Mouse (Mus musculus): ENCODE measurements around the gene D630023F18Rik.

Gene D630023F18Rik

DNA sequence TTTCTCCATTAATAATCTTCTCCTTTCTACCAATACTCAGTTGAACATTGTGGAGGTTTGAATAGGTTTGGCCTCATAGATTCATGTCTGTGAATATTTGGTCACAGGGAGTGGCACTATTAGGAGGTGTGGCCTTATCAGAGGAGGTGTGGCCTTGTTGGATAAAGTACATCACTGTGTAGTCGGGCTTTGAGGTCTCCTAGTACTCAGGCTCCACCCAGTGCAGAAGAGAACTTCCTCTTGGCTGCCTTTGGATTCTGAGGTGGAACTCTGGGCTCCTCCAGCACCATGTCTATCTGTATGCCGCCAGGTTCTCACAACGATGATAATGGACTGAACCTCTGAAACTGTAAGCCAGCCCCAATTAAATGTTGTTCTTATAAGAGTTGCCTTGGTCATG is 26.1 kb downstream of the D630023F18Rik start:
- TF ChIP-seq POU5F1 (IDR thresholded peaks at IDR 0.05; ENCODE audit: borderline replicate concordance, low read length) = no peak
- TF ChIP-seq CTCF (conservative IDR thresholded peaks at IDR 0.05; ENCODE audit: low read length) = no peak
- H3K4me3 ChIP-seq (replicated peaks; ENCODE audit: low read length) = no peak overlapping the region
- no peaks in the 10 kb centered on the region for H3K36me3 ChIP-seq (ENCODE audit: insufficient read depth, low read length)
- H3K4me1 ChIP-seq (replicated peaks; ENCODE audit: low read depth, low read length) = no peaks in the 10 kb centered on the region
- no peaks in the 10 kb centered on the region for H3K9me3 ChIP-seq (ENCODE audit: low read length)
- peaks cover under 1% of the 10 kb centered on the region; the same call in 1 of the 2 replicates for H3K27me3 ChIP-seq (ENCODE audit: insufficient read depth, low read length)

DNA sequence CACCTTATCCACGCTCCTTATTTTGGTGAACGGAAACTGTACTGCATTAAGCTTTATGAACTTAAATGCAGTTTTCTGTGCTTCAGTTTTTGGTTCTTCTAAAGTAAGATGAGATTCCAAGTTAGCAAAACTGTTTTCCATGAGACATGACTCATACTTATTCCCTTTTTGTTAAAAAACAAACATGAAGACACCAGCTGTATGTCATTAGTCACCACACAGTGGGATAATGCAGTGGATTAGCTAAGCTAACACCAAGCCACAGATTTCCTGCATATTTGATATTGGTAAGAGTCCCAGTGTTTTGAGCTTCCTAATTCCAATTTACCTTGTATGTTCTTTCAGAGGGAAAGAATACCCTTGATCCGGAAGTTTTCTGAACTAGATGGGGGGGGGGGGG is 31.4 kb downstream of the D630023F18Rik start:
- Histone ChIP-seq H3K4me1 (replicated peaks; ENCODE audit: low read depth, low read length) (no peaks in the 10 kb centered on the region), H3K27me3 (ENCODE audit: insufficient read depth, low read length) (no peaks in the 10 kb centered on the region), H3K4me3 (replicated peaks; ENCODE audit: low read length) (no peak overlapping the region), H3K36me3 (ENCODE audit: insufficient read depth, low read length) (no peaks in the 10 kb centered on the region), H3K9me3 (ENCODE audit: low read length) (no peaks in the 10 kb centered on the region)
- no peak for TF ChIP-seq CTCF (conservative IDR thresholded peaks at IDR 0.05; ENCODE audit: low read length)
- TF ChIP-seq NANOG (IDR thresholded peaks at IDR 0.05; ENCODE audit: borderline replicate concordance, low read length) = no peak
- no peak for TF ChIP-seq POU5F1 (IDR thresholded peaks at IDR 0.05; ENCODE audit: borderline replicate concordance, low read length)

DNA sequence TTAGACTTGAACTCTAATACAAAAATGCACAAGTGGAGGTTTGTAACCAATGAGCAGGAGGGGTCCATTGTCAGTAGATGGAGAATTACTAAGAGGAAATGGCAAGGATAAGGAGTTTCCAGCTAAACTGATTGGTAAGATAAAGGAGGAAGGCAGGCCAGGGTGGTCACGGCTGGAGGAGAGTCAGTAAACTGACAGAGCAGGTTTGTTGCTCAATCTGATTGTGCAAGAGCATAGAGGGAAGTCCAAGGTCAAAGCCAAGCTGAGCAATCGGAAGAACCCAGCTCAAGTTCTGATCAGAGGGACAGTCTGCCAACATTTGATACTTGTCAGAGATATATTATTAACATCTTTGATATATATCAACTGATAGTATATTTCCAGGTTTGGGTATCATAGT is 32.6 kb downstream of the D630023F18Rik start:
- no peaks in the 10 kb centered on the region for H3K36me3 ChIP-seq (ENCODE audit: insufficient read depth, low read length)
- H3K4me3 ChIP-seq (replicated peaks; ENCODE audit: low read length) = no peak overlapping the region
- TF ChIP-seq CTCF (conservative IDR thresholded peaks at IDR 0.05; ENCODE audit: low read length) = no peak
- no peak for TF ChIP-seq NANOG (IDR thresholded peaks at IDR 0.05; ENCODE audit: borderline replicate concordance, low read length)
- TF ChIP-seq POU5F1 (IDR thresholded peaks at IDR 0.05; ENCODE audit: borderline replicate concordance, low read length) = no peak
- no peaks in the 10 kb centered on the region for H3K4me1 ChIP-seq (replicated peaks; ENCODE audit: low read depth, low read length)
- no peaks in the 10 kb centered on the region for H3K9me3 ChIP-seq (ENCODE audit: low read length)
- H3K27me3 ChIP-seq (ENCODE audit: insufficient read depth, low read length) = no peaks in the 10 kb centered on the region

DNA sequence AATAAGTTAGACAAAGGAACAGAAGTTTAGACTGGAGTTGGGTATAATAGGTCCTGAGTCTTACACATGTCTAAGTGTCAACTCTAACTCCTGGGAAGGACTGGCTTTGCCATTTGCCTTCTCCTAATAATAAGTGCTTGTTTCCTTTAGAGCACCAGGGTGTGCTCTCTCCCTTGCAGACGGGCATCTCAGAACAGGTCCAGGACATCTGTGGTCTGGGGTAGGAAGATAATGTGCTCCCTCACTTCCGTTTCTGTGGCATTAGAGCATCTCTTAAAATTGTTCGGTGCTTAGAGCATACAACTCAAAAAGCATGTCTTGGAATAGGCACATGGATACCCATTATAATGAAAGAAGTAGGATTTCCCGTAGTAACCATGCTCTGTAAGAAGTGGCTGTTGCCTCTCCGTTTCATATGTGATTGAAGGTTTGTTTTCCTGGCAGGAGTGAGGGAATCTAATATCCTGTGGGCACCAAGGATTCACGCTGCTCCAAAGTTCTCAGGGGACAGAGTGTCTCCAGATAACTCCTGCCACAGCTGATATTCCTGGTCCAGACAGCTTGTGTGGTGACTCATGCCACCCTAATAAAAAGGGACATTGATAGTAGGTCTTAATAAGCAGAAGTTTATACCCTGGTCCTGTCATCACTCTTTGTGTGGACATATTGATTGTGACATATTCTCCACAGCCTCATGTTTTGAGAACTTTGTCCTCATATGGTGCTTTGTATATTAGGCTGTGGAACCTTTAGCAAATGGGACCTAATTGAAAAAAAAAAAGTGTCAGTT is 34.3 kb downstream of the D630023F18Rik start:
- H3K27me3 ChIP-seq (ENCODE audit: insufficient read depth, low read length) = no peaks in the 10 kb centered on the region
- no peaks in the 10 kb centered on the region for H3K9me3 ChIP-seq (ENCODE audit: low read length)
- no peaks in the 10 kb centered on the region for H3K4me1 ChIP-seq (replicated peaks; ENCODE audit: low read depth, low read length)
- TF ChIP-seq NANOG (IDR thresholded peaks at IDR 0.05; ENCODE audit: borderline replicate concordance, low read length) (no peak), POU5F1 (IDR thresholded peaks at IDR 0.05; ENCODE audit: borderline replicate concordance, low read length) (no peak), CTCF (conservative IDR thresholded peaks at IDR 0.05; ENCODE audit: low read length) (no peak)
- H3K4me3 ChIP-seq (replicated peaks; ENCODE audit: low read length) = no peak overlapping the region
- H3K36me3 ChIP-seq (ENCODE audit: insufficient read depth, low read length) = no peaks in the 10 kb centered on the region

DNA sequence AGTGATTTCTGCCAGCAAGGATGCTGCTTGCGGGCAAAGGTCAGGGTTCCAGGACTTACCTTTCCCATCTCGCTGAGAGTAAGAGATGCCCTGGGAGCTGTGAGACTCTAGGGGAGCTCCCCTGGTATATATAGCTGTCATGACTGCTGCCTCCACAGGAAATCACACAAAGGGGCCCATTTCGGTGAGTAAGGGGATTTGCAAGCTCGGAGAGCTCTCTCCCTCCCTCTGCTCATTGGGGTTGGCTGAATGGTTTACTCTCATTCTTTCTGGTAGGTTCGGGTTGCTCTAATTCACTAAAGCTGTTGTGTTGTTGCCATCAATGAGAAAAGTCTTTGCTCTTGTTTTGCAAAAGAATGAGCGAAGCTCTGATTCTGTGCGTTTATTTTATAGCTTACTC is 40.8 kb downstream of the D630023F18Rik start, which contains the start of gene Crygb:
Gene Crygb (minus strand): TSS at position 101 of the 400 bp plus-strand sequence.
- peaks cover 4% of the 10 kb centered on the region for H3K4me1 ChIP-seq (replicated peaks; ENCODE audit: low read depth, low read length)
- peak within 1 kb of the TSS; percentile 32 for H3K4me3 ChIP-seq (replicated peaks; ENCODE audit: low read length)
- TF ChIP-seq POU5F1 (IDR thresholded peaks at IDR 0.05; ENCODE audit: borderline replicate concordance, low read length) (no peak), CTCF (conservative IDR thresholded peaks at IDR 0.05; ENCODE audit: low read length) (no peak), NANOG (IDR thresholded peaks at IDR 0.05; ENCODE audit: borderline replicate concordance, low read length) (no peak)
- H3K9me3 ChIP-seq (ENCODE audit: low read length) = no peaks in the 10 kb centered on the region
- H3K27me3 ChIP-seq (ENCODE audit: insufficient read depth, low read length) = peaks cover 9% of the 10 kb centered on the region
- H3K36me3 ChIP-seq (ENCODE audit: insufficient read depth, low read length) = no peaks in the 10 kb centered on the region

DNA sequence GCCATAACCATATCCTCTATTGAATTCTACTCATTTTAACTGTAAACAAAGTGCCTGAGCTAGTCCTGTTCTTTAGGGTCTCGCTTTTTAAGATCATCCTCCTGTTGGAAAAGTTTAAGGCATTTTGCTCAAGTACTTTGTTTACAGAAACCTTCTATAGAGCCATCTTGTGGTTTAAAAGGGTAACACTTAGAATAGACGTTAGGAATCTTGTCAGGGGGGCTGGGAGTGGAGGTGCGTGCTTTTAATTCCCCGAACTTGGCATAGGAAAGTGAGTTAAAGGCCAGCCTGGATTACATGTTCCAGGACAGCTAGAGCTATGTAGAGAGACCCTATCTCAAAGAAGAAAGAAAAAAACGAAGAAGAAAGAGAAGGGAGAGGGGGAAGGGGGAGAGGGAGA is 47.4 kb downstream of the D630023F18Rik start:
- no peak for TF ChIP-seq CTCF (conservative IDR thresholded peaks at IDR 0.05; ENCODE audit: low read length)
- no peak for TF ChIP-seq NANOG (IDR thresholded peaks at IDR 0.05; ENCODE audit: borderline replicate concordance, low read length)
- Histone ChIP-seq H3K4me3 (replicated peaks; ENCODE audit: low read length) (no peak overlapping the region), H3K27me3 (ENCODE audit: insufficient read depth, low read length) (no peaks in the 10 kb centered on the region), H3K9me3 (ENCODE audit: low read length) (no peaks in the 10 kb centered on the region), H3K4me1 (replicated peaks; ENCODE audit: low read depth, low read length) (peaks cover 6% of the 10 kb centered on the region; the same call in 1 of the 2 replicates), H3K36me3 (ENCODE audit: insufficient read depth, low read length) (no peaks in the 10 kb centered on the region)

DNA sequence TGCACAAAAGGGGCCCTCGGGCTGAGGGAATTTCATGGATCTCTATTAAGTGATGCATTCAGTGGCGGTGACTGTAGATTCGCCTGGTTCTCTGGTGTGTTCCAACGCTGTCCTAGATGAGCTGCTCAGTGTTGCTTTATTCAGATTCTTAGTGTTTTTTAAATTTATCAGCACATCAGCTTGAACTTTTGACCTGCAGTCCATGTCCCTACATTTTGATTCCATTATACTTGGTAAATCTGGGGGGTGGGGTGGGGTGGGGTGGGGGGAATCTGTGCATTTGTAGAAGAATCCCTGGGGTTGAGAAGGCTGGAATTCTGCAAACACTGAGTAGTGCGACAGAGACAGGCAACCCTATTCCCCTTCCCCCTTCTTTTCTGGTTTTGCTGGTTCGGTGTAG is 49.4 kb downstream of the D630023F18Rik start, which contains the start of gene Crygc:
Gene Crygc (minus strand): TSS at position 101 of the 400 bp plus-strand sequence.
- Histone ChIP-seq H3K36me3 (ENCODE audit: insufficient read depth, low read length) (no peaks in the 10 kb centered on the region), H3K27me3 (ENCODE audit: insufficient read depth, low read length) (no peaks in the 10 kb centered on the region), H3K4me3 (replicated peaks; ENCODE audit: low read length) (peak within 1 kb of the TSS; percentile 50), H3K9me3 (ENCODE audit: low read length) (no peaks in the 10 kb centered on the region), H3K4me1 (replicated peaks; ENCODE audit: low read depth, low read length) (peaks cover 10% of the 10 kb centered on the region)
- no peak for TF ChIP-seq NANOG (IDR thresholded peaks at IDR 0.05; ENCODE audit: borderline replicate concordance, low read length)
- TF ChIP-seq CTCF (conservative IDR thresholded peaks at IDR 0.05; ENCODE audit: low read length) = no peak
- TF ChIP-seq POU5F1 (IDR thresholded peaks at IDR 0.05; ENCODE audit: borderline replicate concordance, low read length) = no peak

DNA sequence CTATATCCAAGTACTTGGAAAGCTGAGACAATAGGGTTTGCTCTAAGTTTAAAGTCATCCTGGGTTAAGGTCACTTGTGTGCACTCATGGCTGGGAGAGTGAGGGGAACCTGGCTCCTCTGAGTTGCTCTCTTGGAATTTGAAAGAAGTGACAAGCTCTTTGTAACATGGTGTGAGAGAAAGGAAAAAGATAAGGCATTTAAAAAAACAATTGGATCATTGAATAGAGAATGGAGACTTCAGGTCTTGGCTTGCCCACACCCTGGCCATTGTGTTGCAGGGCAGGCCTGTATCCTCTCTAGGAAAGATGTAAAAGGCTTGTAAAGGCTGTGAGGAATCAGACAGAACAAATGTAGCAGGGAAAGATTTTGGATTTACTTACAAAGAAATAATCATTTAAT is 55.2 kb downstream of the D630023F18Rik start:
- Histone ChIP-seq H3K4me3 (replicated peaks; ENCODE audit: low read length) (no peak overlapping the region), H3K4me1 (replicated peaks; ENCODE audit: low read depth, low read length) (peaks cover 15% of the 10 kb centered on the region), H3K9me3 (ENCODE audit: low read length) (peaks cover 27% of the 10 kb centered on the region), H3K36me3 (ENCODE audit: insufficient read depth, low read length) (no peaks in the 10 kb centered on the region), H3K27me3 (ENCODE audit: insufficient read depth, low read length) (0 out of 2 replicates have a peak, but pooled peaks cover under 1% of the 10 kb centered on the region)
- TF ChIP-seq NANOG (IDR thresholded peaks at IDR 0.05; ENCODE audit: borderline replicate concordance, low read length) (peak; percentile 59), POU5F1 (IDR thresholded peaks at IDR 0.05; ENCODE audit: borderline replicate concordance, low read length) (no peak)

All from E14TG2a.4 (cell line).